Mouse (Mus musculus) intestine, embryonic 15.5 days (tissue): ENCODE results near the gene Dtx1. TPM values are rescaled to one million over a fixed set of nuclear protein-coding genes. Genes with fewer than 3 reads are reported as not detected.

Experiments used
- ATAC-seq: fragments of 200-750 bp; cut with Nextera tagmentation; 2 replicates; pipeline ENCODE4 v1.8.0; 2017; ENCODE audit warnings: moderate TSS enrichment, moderate library complexity
- H3K27ac ChIP-seq: fragments of 300-500 bp; sonication (generic); 2 replicates; pipeline ENCODE4 v1.5.1; 2015; ENCODE audit warnings: mild to moderate bottlenecking, inconsistent platforms
- H3K27me3 ChIP-seq: fragments of 300-500 bp; sonication (generic); replicated peaks from 2 replicates; pipeline ENCODE4 v1.6.1; 2015; ENCODE audit warnings: inconsistent platforms
- H3K36me3 ChIP-seq: fragments of 300-500 bp; sonication (generic); 2 replicates; pipeline ENCODE4 v1.6.1; 2015; ENCODE audit warnings: inconsistent platforms
- H3K4me1 ChIP-seq: fragments of 300-500 bp; sonication (generic); replicated peaks from 2 replicates; pipeline ENCODE4 v1.6.1; 2015; ENCODE audit warnings: inconsistent platforms
- H3K4me2 ChIP-seq: fragments of 300-500 bp; sonication (generic); replicated peaks from 2 replicates; pipeline ENCODE4 v1.6.1; 2015; ENCODE audit warnings: mild to moderate bottlenecking, inconsistent platforms
- H3K4me3 ChIP-seq: fragments of 300-500 bp; sonication (generic); replicated peaks from 2 replicates; pipeline ENCODE4 v1.5.1; 2015; ENCODE audit warnings: inconsistent platforms
- H3K9ac ChIP-seq: fragments of 300-500 bp; sonication (generic); 2 replicates; pipeline ENCODE4 v1.6.1; 2015; ENCODE audit warnings: inconsistent platforms
- H3K9me3 ChIP-seq: fragments of 300-500 bp; sonication (generic); 2 replicates; pipeline ENCODE4 v1.6.1; 2016; ENCODE audit warnings: inconsistent platforms
- WGBS: fragments of 180-500 bp; shearing (Covaris S2); methylation state at CpG from one replicate; pipeline ENCODE4 v1.1.7; 2015; 5-methylcytosine and 5-hydroxymethylcytosine counted together
- polyA plus RNA-seq: library from polyadenylated mRNA; unstranded; fragments of >200 nt; fragmentation: Nextera tagmentation; extraction: Ambion mirVana; gene quantifications from 2 replicates; pipeline ENCODE4 v1.2.1, GENCODE M21; 2015

Gene Dtx1
- polyA plus RNA-seq, 1 experiment from 2014 or later = 4.3 TPM

GRCm38 (mm10) chr5:120718600-120719378 lies 7.1 kb upstream of the Dtx1 start:
- H3K27ac ChIP-seq = no peak overlapping the region
- H3K4me3 ChIP-seq = no peak overlapping the region
- H3K4me1 ChIP-seq = no peaks in the 10 kb centered on the region
- no peaks in the 10 kb centered on the region for H3K36me3 ChIP-seq
- WGBS = 45% methylated on average over 15 of the region's 15 CpGs
- H3K9ac ChIP-seq = no peak overlapping the region
- ATAC-seq = no peak
- H3K27me3 ChIP-seq = 0 out of 2 replicates have a peak, but pooled peaks cover 7% of the 10 kb centered on the region
- no peaks in the 10 kb centered on the region for H3K9me3 ChIP-seq
- no peak overlapping the region for H3K4me2 ChIP-seq

- no peaks in the 10 kb centered on the region for H3K4me1 ChIP-seq
- no peak for ATAC-seq
- H3K9me3 ChIP-seq = no peaks in the 10 kb centered on the region
- no peak overlapping the region for H3K27ac ChIP-seq
- no peak overlapping the region for H3K4me3 ChIP-seq
- WGBS = 67% methylated on average over 10 of the region's 10 CpGs
- H3K4me2 ChIP-seq = no peak overlapping the region
- H3K36me3 ChIP-seq = no peaks in the 10 kb centered on the region
- peaks cover 20% of the 10 kb centered on the region for H3K27me3 ChIP-seq
- H3K9ac ChIP-seq = no peak overlapping the region
Observed at GRCm38 (mm10) chr5:120717136-120717535, 5.4 kb upstream of the Dtx1 start.

GRCm38 (mm10) chr5:120714314-120714713 lies 2.6 kb upstream of the Dtx1 start:
- H3K4me1 ChIP-seq = peaks cover 12% of the 10 kb centered on the region
- no peak overlapping the region for H3K9ac ChIP-seq
- H3K9me3 ChIP-seq = no peaks in the 10 kb centered on the region
- WGBS = 4% methylated on average over 16 of the region's 16 CpGs
- no peak overlapping the region for H3K4me2 ChIP-seq
- H3K27me3 ChIP-seq = peaks cover 48% of the 10 kb centered on the region
- no peak overlapping the region for H3K27ac ChIP-seq
- H3K4me3 ChIP-seq = no peak overlapping the region
- ATAC-seq = no peak
- no peaks in the 10 kb centered on the region for H3K36me3 ChIP-seq

- Histone ChIP-seq H3K27ac (no peak overlapping the region), H3K36me3 (no peaks in the 10 kb centered on the region), H3K4me2 (no peak overlapping the region), H3K27me3 (peaks cover 59% of the 10 kb centered on the region), H3K9ac (no peak overlapping the region), H3K9me3 (no peaks in the 10 kb centered on the region), H3K4me1 (peaks cover 12% of the 10 kb centered on the region), H3K4me3 (no peak overlapping the region)
- WGBS = 66% methylated on average over 8 of the region's 8 CpGs
- ATAC-seq = no peak
Observed at GRCm38 (mm10) chr5:120712721-120713120, 994 bp upstream of the Dtx1 start.

GRCm38 (mm10) chr5:120711416-120711815 lies 311 bp downstream of the Dtx1 start:
- Histone ChIP-seq H3K9me3 (no peaks in the 10 kb centered on the region), H3K4me2 (peak overlapping the region; percentile 80), H3K36me3 (no peaks in the 10 kb centered on the region), H3K4me3 (peak overlapping the region; percentile 49), H3K27me3 (peaks cover 59% of the 10 kb centered on the region), H3K27ac (no peak overlapping the region), H3K9ac (peak overlapping the region; percentile 42), H3K4me1 (peaks cover 16% of the 10 kb centered on the region)
- 3% methylated on average over 43 of the region's 43 CpGs for WGBS
- ATAC-seq = no peak; the same call in 1 of the 2 replicates

- Histone ChIP-seq H3K27ac (no peak overlapping the region), H3K36me3 (no peaks in the 10 kb centered on the region), H3K9me3 (no peaks in the 10 kb centered on the region), H3K9ac (peak overlapping the region; percentile 42), H3K4me2 (peak overlapping the region; percentile 80), H3K27me3 (peaks cover 61% of the 10 kb centered on the region), H3K4me3 (peak overlapping the region; percentile 49), H3K4me1 (peaks cover 18% of the 10 kb centered on the region)
- WGBS = under 1% methylated on average over 34 of the region's 34 CpGs
- ATAC-seq = no peak
Observed at GRCm38 (mm10) chr5:120710826-120711248, 890 bp downstream of the Dtx1 start.

- peak; percentile 44 for ATAC-seq
- Histone ChIP-seq H3K27me3 (peaks cover 64% of the 10 kb centered on the region), H3K27ac (no peak overlapping the region), H3K9me3 (no peaks in the 10 kb centered on the region), H3K4me1 (peaks cover 18% of the 10 kb centered on the region), H3K9ac (peak overlapping the region; percentile 42), H3K4me2 (peak overlapping the region; percentile 80), H3K36me3 (no peaks in the 10 kb centered on the region), H3K4me3 (peak overlapping the region; percentile 49)
- 5% methylated on average over 40 of the region's 40 CpGs for WGBS
Observed at GRCm38 (mm10) chr5:120710161-120710825, 1.4 kb downstream of the Dtx1 start.

GRCm38 (mm10) chr5:120706976-120707375 lies 4.8 kb downstream of the Dtx1 start:
- no peak overlapping the region for H3K4me3 ChIP-seq
- H3K4me1 ChIP-seq = peaks cover 18% of the 10 kb centered on the region
- H3K9ac ChIP-seq = no peak overlapping the region
- no peak overlapping the region for H3K27ac ChIP-seq
- no peaks in the 10 kb centered on the region for H3K36me3 ChIP-seq
- ATAC-seq = no peak
- WGBS = 59% methylated on average over 9 of the region's 13 CpGs
- peak overlapping the region; percentile 22; the same call in 1 of the 2 replicates for H3K4me2 ChIP-seq
- no peaks in the 10 kb centered on the region for H3K9me3 ChIP-seq
- peaks cover 46% of the 10 kb centered on the region for H3K27me3 ChIP-seq

- no peak overlapping the region for H3K27ac ChIP-seq
- 13% methylated on average over 16 of the region's 16 CpGs for WGBS
- no peak for ATAC-seq
- H3K4me3 ChIP-seq = no peak overlapping the region
- no peaks in the 10 kb centered on the region for H3K9me3 ChIP-seq
- H3K4me1 ChIP-seq = peaks cover 18% of the 10 kb centered on the region
- peak overlapping the region; percentile 22; the same call in 1 of the 2 replicates for H3K4me2 ChIP-seq
- H3K27me3 ChIP-seq = peaks cover 41% of the 10 kb centered on the region
- H3K36me3 ChIP-seq = no peaks in the 10 kb centered on the region
- no peak overlapping the region for H3K9ac ChIP-seq
Observed at GRCm38 (mm10) chr5:120706541-120706940, 5.2 kb downstream of the Dtx1 start.

GRCm38 (mm10) chr5:120704421-120704820 lies 7.3 kb downstream of the Dtx1 start:
- 46% methylated on average over 6 of the region's 6 CpGs for WGBS
- H3K27me3 ChIP-seq = 0 out of 2 replicates have a peak, but pooled peaks cover 20% of the 10 kb centered on the region
- no peak overlapping the region for H3K4me2 ChIP-seq
- no peak overlapping the region for H3K4me3 ChIP-seq
- peaks cover 6% of the 10 kb centered on the region; the same call in 1 of the 2 replicates for H3K4me1 ChIP-seq
- no peak overlapping the region for H3K9ac ChIP-seq
- no peaks in the 10 kb centered on the region for H3K9me3 ChIP-seq
- no peaks in the 10 kb centered on the region for H3K36me3 ChIP-seq
- ATAC-seq = no peak
- no peak overlapping the region for H3K27ac ChIP-seq

GRCm38 (mm10) chr5:120703660-120704059 lies 8.1 kb downstream of the Dtx1 start:
- no peak for ATAC-seq
- no peak overlapping the region for H3K9ac ChIP-seq
- no peak overlapping the region for H3K4me3 ChIP-seq
- peaks cover 6% of the 10 kb centered on the region; the same call in 1 of the 2 replicates for H3K4me1 ChIP-seq
- no peak overlapping the region for H3K4me2 ChIP-seq
- H3K9me3 ChIP-seq = no peaks in the 10 kb centered on the region
- H3K27me3 ChIP-seq = 0 out of 2 replicates have a peak, but pooled peaks cover 15% of the 10 kb centered on the region
- 75% methylated on average over 3 of the region's 3 CpGs for WGBS
- H3K36me3 ChIP-seq = no peaks in the 10 kb centered on the region
- no peak overlapping the region for H3K27ac ChIP-seq

GRCm38 (mm10) chr5:120702969-120703368 lies 8.8 kb downstream of the Dtx1 start:
- Histone ChIP-seq H3K27ac (no peak overlapping the region), H3K4me3 (no peak overlapping the region), H3K9ac (no peak overlapping the region), H3K27me3 (0 out of 2 replicates have a peak, but pooled peaks cover 8% of the 10 kb centered on the region), H3K36me3 (no peaks in the 10 kb centered on the region), H3K4me1 (peaks cover 6% of the 10 kb centered on the region; the same call in 1 of the 2 replicates), H3K9me3 (no peaks in the 10 kb centered on the region), H3K4me2 (no peak overlapping the region)
- 75% methylated on average over 2 of the region's 2 CpGs for WGBS
- ATAC-seq = no peak
